Mouse (Mus musculus) ES-E14 (cell line): Measurements from ENCODE around the gene Cdkn2aip. TPM values are rescaled to one million over a fixed set of nuclear protein-coding genes. Genes with fewer than 3 reads are reported as not detected.
A peak's percentile ranks its signal among the peaks of the same experiment; 100 is the strongest.

ENCODE experiments used
- DNase-seq: peaks from one replicate; pipeline ENCODE4 v3.0.0-alpha.2; 2013; ENCODE audit warnings: low read depth, low spot score
- H3K27ac ChIP-seq: 2 replicates; pipeline ENCODE4 v1.5.1; 2012; ENCODE audit warnings: low read depth, mild to moderate bottlenecking, low read length, moderate library complexity, mixed read lengths; ENCODE audit not compliant: poor library complexity, insufficient read depth, severe bottlenecking
- H3K36me3 ChIP-seq: 2 replicates; pipeline ENCODE4 v1.6.1; 2012; ENCODE audit warnings: mild to moderate bottlenecking, low read length, moderate library complexity, mixed read lengths; ENCODE audit not compliant: control insufficient read depth, poor library complexity, insufficient read depth, severe bottlenecking
- H3K4me1 ChIP-seq, 2 experiments: fragments of 150-350 bp in 1 of 2; sonication (generic) in 1 of 2; 2 replicates each; pipeline ENCODE4 v1.6.1; 2012; ENCODE audit warnings: low read length in 2 of 2, mild to moderate bottlenecking in 1 of 2, mixed read lengths in 1 of 2; ENCODE audit not compliant: control insufficient read depth in 2 of 2, insufficient read depth in 2 of 2, poor library complexity in 1 of 2
- H3K4me3 ChIP-seq, 2 experiments: fragments of 150-350 bp in 1 of 2; sonication (generic) in 1 of 2; 2 replicates each; pipeline ENCODE4 v1.5.1; 2012; ENCODE audit warnings: low read length in 2 of 2, low read depth in 1 of 2, mild to moderate bottlenecking in 1 of 2, mixed read lengths in 1 of 2; ENCODE audit not compliant: insufficient read depth in 1 of 2, poor library complexity in 1 of 2, severe bottlenecking in 1 of 2
- H3K9ac ChIP-seq: 2 replicates; pipeline ENCODE4 v1.6.1; 2012; ENCODE audit warnings: low read depth, mild to moderate bottlenecking, low read length, mixed read lengths; ENCODE audit not compliant: poor library complexity, insufficient read depth, severe bottlenecking
- H3K9me3 ChIP-seq: fragments of 150-350 bp; sonication (generic); 2 replicates; pipeline ENCODE4 v1.6.1; 2012; ENCODE audit warnings: low read depth, mild to moderate bottlenecking, low read length; ENCODE audit not compliant: control insufficient read depth, insufficient read depth
- CHD2 ChIP-seq: IDR thresholded peaks from 2 replicates; pipeline ENCODE4 v1.6.1; 2014; ENCODE audit warnings: mild to moderate bottlenecking, low read depth, low read length, inconsistent platforms
- HCFC1 ChIP-seq: IDR thresholded peaks from 2 replicates; pipeline ENCODE4 v1.6.1; 2012; ENCODE audit warnings: low read length, inconsistent platforms, borderline replicate concordance; ENCODE audit not compliant: insufficient read depth
- MAFK ChIP-seq: IDR thresholded peaks from 2 replicates; pipeline ENCODE4 v1.6.1; 2014; ENCODE audit warnings: mild to moderate bottlenecking, low read depth, low read length, inconsistent platforms; ENCODE audit not compliant: insufficient read depth
- ZC3H11A ChIP-seq: IDR thresholded peaks from 2 replicates; pipeline ENCODE4 v1.6.1; 2012; ENCODE audit warnings: low read depth, mild to moderate bottlenecking, inconsistent platforms, low read length, borderline replicate concordance
- ZNF384 ChIP-seq: IDR thresholded peaks from 2 replicates; pipeline ENCODE4 v1.6.1; 2012; ENCODE audit warnings: low read depth, low read length, inconsistent platforms
- in situ Hi-C, 2 experiments: fragments of 600-800 bp; cut with MboI; formaldehyde crosslinking; loops; one replicate each; pipeline ENCODE4 v1.15.1; 2025; ENCODE audit warnings: low sequenced_read_pairs in 2 of 2, inconsistent platforms in 1 of 2; ENCODE audit not compliant: unreplicated experiment in 2 of 2
- total RNA-seq: library from RNA; depleted of rRNA; stranded (reverse); fragments of 300-350 nt; gene quantifications from 2 replicates; pipeline ENCODE4 v1.2.3, GENCODE M21; 2012; rRNA removed

Cdkn2aip gene
- 14.9 TPM in 2 replicates for total RNA-seq

GRCm38 (mm10) chr8:47713761-47714745 lies at the start of gene Cdkn2aip:
TSS of gene Cdkn2aip (minus strand) at chr8:47713932.
- peak within 1 kb of the TSS; percentile 85 for H3K9ac ChIP-seq
- H3K4me3 ChIP-seq, result peak within 1 kb of the TSS; percentile 90 to 93
- peaks cover 13% of the 10 kb centered on the region for H3K36me3 ChIP-seq
- H3K4me1 ChIP-seq, result peaks cover 2 to 4% of the 10 kb centered on the region in 2 experiments; a peak in 3 of 4 replicates
- no peaks in the 10 kb centered on the region for H3K9me3 ChIP-seq
- TF ChIP-seq ZC3H11A (no peak), ZNF384 (no peak), HCFC1 (no peak), MAFK (no peak), CHD2 (no peak)
- DNase-seq, result peak; percentile 88
- peak within 1 kb of the TSS; percentile 85 for H3K27ac ChIP-seq
- in situ Hi-C loops, result no loop called here

GRCm38 (mm10) chr8:47763194-47763593 lies 49.5 kb upstream of the Cdkn2aip start:
- peaks cover 4 to 14% of the 10 kb centered on the region in 2 experiments; a peak in 3 of 4 replicates for H3K4me1 ChIP-seq
- H3K27ac ChIP-seq, result no peak overlapping the region
- TF ChIP-seq HCFC1 (no peak), ZC3H11A (no peak), CHD2 (no peak), MAFK (no peak), ZNF384 (peak; percentile 70)
- no peak overlapping the region for H3K9ac ChIP-seq
- peak overlapping the region in 1 of 2 experiments; percentile 44; a peak in 1 of 4 replicates for H3K4me3 ChIP-seq
- peak; percentile 28 for DNase-seq
- H3K9me3 ChIP-seq, result no peaks in the 10 kb centered on the region
- no peaks in the 10 kb centered on the region for H3K36me3 ChIP-seq
- in situ Hi-C loops, result no loop called here

GRCm38 (mm10) chr8:47760685-47761084 lies 47.0 kb upstream of the Cdkn2aip start:
- Histone ChIP-seq H3K9ac (no peak overlapping the region), H3K4me3 (no peak overlapping the region), H3K9me3 (no peaks in the 10 kb centered on the region), H3K4me1 (peaks cover 4 to 14% of the 10 kb centered on the region in 2 experiments; a peak in 3 of 4 replicates), H3K36me3 (no peaks in the 10 kb centered on the region), H3K27ac (no peak overlapping the region)
- in situ Hi-C loops, result no loop called here
- TF ChIP-seq ZC3H11A (no peak), HCFC1 (no peak)
- DNase-seq, result no peak

DNA sequence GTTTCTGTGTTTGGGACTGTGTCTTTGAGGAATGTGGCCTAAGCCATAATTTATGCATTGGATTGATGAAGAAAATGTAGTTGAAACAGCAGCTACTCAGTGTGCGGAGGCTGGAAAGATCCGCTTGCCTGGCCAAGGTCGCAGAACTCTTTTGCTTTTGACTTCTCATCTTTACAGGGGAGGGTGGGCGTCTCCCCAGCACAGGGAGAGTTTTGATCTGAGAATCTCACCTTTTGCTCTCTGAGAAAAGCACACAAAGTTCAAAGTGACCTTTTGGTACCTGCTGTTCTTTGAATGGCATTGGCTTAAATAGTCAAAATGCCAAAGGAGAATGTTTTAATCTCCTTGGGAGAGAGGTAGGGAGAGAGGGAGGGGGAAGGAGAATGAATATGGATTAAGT lies 46.5 kb upstream of the Cdkn2aip start:
- H3K4me1 ChIP-seq, result peaks cover 4 to 14% of the 10 kb centered on the region in 2 experiments; a peak in 3 of 4 replicates
- in situ Hi-C loops, result no loop called here

More for the DNA sequence above, 46.5 kb upstream of the Cdkn2aip start:
- Histone ChIP-seq H3K4me3 (no peak overlapping the region), H3K9ac (no peak overlapping the region), H3K9me3 (no peaks in the 10 kb centered on the region), H3K36me3 (no peaks in the 10 kb centered on the region), H3K27ac (no peak overlapping the region)
- no peak for TF ChIP-seq HCFC1
- TF ChIP-seq ZNF384, result no peak
- TF ChIP-seq ZC3H11A, result no peak
- TF ChIP-seq CHD2, result no peak
- no peak for TF ChIP-seq MAFK
- DNase-seq, result no peak
